Mouse (Mus musculus) limb, embryonic 14.5 days (tissue): ENCODE measurements around the gene Ass1. TPM values are rescaled to one million over a fixed set of nuclear protein-coding genes. Genes with fewer than 3 reads are reported as not detected.

Experiments used
- ATAC-seq: fragments of 200-750 bp; cut with Nextera tagmentation; 2 replicates; pipeline ENCODE4 v1.8.0; 2017; ENCODE audit warnings: low read depth, moderate number of reproducible peaks, moderate TSS enrichment; ENCODE audit not compliant: low FRiP score
- DNase-seq: peaks from one replicate; pipeline ENCODE4 v3.0.0-alpha.2; 2015; ENCODE audit warnings: low spot score
- H3K27ac ChIP-seq: fragments of 300-500 bp; sonication (generic); replicated peaks from 2 replicates; pipeline ENCODE4 v1.5.1; 2014; ENCODE audit warnings: low read depth, mild to moderate bottlenecking, low read length, moderate library complexity, mixed read lengths
- H3K27me3 ChIP-seq: fragments of 300-500 bp; sonication (generic); 2 replicates; pipeline ENCODE4 v1.6.1; 2014; ENCODE audit warnings: low read length, mixed read lengths; ENCODE audit not compliant: control insufficient read depth, insufficient read depth
- H3K36me3 ChIP-seq: fragments of 300-500 bp; sonication (generic); 2 replicates; pipeline ENCODE4 v1.6.1; 2014; ENCODE audit warnings: mild to moderate bottlenecking, low read length, moderate library complexity, mixed read lengths; ENCODE audit not compliant: control insufficient read depth, insufficient read depth
- H3K4me1 ChIP-seq: fragments of 300-500 bp; sonication (generic); 2 replicates; pipeline ENCODE4 v1.6.1; 2014; ENCODE audit warnings: antibody characterized with exemption, low read length, mixed read lengths; ENCODE audit not compliant: control insufficient read depth, insufficient read depth
- H3K4me2 ChIP-seq: fragments of 300-500 bp; sonication (generic); replicated peaks from 2 replicates; pipeline ENCODE4 v1.6.1; 2014; ENCODE audit warnings: low read depth, mild to moderate bottlenecking, low read length, moderate library complexity; ENCODE audit not compliant: severe bottlenecking
- H3K4me3 ChIP-seq: fragments of 300-500 bp; sonication (generic); replicated peaks from 2 replicates; pipeline ENCODE4 v1.5.1; 2014; ENCODE audit warnings: low read length
- H3K9ac ChIP-seq: fragments of 300-500 bp; sonication (generic); 2 replicates; pipeline ENCODE4 v1.6.1; 2014; ENCODE audit warnings: mild to moderate bottlenecking, low read depth, low read length, moderate library complexity; ENCODE audit not compliant: severe bottlenecking
- H3K9me3 ChIP-seq: fragments of 300-500 bp; sonication (generic); 2 replicates; pipeline ENCODE4 v1.6.1; 2016; ENCODE audit warnings: low read length; ENCODE audit not compliant: control insufficient read depth
- POLR2A ChIP-seq: fragments of 200-500 bp; IDR thresholded peaks from 2 replicates; pipeline ENCODE4 v1.8.0; 2012; ENCODE audit warnings: inconsistent platforms, mild to moderate bottlenecking, moderate library complexity, borderline replicate concordance; ENCODE audit not compliant: insufficient read depth, insufficient read length; ENCODE audit errors: extremely low read depth
- WGBS: fragments of 180-500 bp; shearing (Covaris S2); extraction: QIAGEN DNeasy Blood & Tissue Kit; methylation state at CpG from one replicate; pipeline ENCODE4 v1.1.7; 2014; 5-methylcytosine and 5-hydroxymethylcytosine counted together
- polyA plus RNA-seq, 2 experiments: library from polyadenylated mRNA; depleted of rRNA in 1 of 2; stranded (reverse) in 1 of 2; unstranded in 1 of 2; fragments of >200 nt; fragmentation: Nextera tagmentation in 1 of 2; extraction: Ambion mirVana in 1 of 2; gene quantifications; 2 replicates each; pipeline versions ENCODE4 v1.2.1 to v1.2.3; 2012 to 2014

Ass1 gene
- polyA plus RNA-seq, 2 experiments: 17.1 to 27.1 TPM

- no peak for TF ChIP-seq POLR2A
- WGBS: 43% methylated on average over 8 of the region's 8 CpGs
- H3K4me3 ChIP-seq: no peak overlapping the region
- no peak overlapping the region for H3K27ac ChIP-seq
- no peak overlapping the region for H3K9ac ChIP-seq
- H3K9me3 ChIP-seq: no peaks in the 10 kb centered on the region
- no peak for DNase-seq
- H3K36me3 ChIP-seq: no peaks in the 10 kb centered on the region
- ATAC-seq: no peak
- H3K4me1 ChIP-seq: 0 out of 2 replicates have a peak, but pooled peaks cover 3% of the 10 kb centered on the region
- peaks cover 25% of the 10 kb centered on the region; the same call in 1 of the 2 replicates for H3K27me3 ChIP-seq
- no peak overlapping the region for H3K4me2 ChIP-seq
Observed at GRCm38 (mm10) chr2:31462051-31462450, 8.0 kb upstream of the Ass1 start.

- no peaks in the 10 kb centered on the region for H3K36me3 ChIP-seq
- H3K4me2 ChIP-seq: no peak overlapping the region
- no peak for TF ChIP-seq POLR2A
- no peak overlapping the region for H3K9ac ChIP-seq
- no peak overlapping the region for H3K27ac ChIP-seq
- 0 out of 2 replicates have a peak, but pooled peaks cover 3% of the 10 kb centered on the region for H3K4me1 ChIP-seq
- no peaks in the 10 kb centered on the region for H3K9me3 ChIP-seq
- DNase-seq: no peak
- WGBS: 88% methylated on average over 7 of the region's 7 CpGs
- H3K27me3 ChIP-seq: peaks cover 25% of the 10 kb centered on the region; the same call in 1 of the 2 replicates
- ATAC-seq: no peak
- no peak overlapping the region for H3K4me3 ChIP-seq
Observed at GRCm38 (mm10) chr2:31463253-31463652, 6.8 kb upstream of the Ass1 start.

- Histone ChIP-seq H3K4me1 (0 out of 2 replicates have a peak, but pooled peaks cover 3% of the 10 kb centered on the region), H3K9me3 (no peaks in the 10 kb centered on the region), H3K36me3 (no peaks in the 10 kb centered on the region), H3K9ac (no peak overlapping the region), H3K27ac (no peak overlapping the region), H3K27me3 (peaks cover 22% of the 10 kb centered on the region; the same call in 1 of the 2 replicates), H3K4me3 (no peak overlapping the region), H3K4me2 (no peak overlapping the region)
- ATAC-seq (no peak), DNase-seq (no peak)
- 39% methylated on average over 8 of the region's 8 CpGs for WGBS
- TF ChIP-seq POLR2A: no peak
Observed at GRCm38 (mm10) chr2:31463696-31464528, 6.1 kb upstream of the Ass1 start.

GRCm38 (mm10) chr2:31464529-31464910 is 5.5 kb upstream of the Ass1 start:
- H3K27ac ChIP-seq: no peak overlapping the region
- no peaks in the 10 kb centered on the region for H3K9me3 ChIP-seq
- H3K27me3 ChIP-seq: peaks cover 17% of the 10 kb centered on the region; the same call in 1 of the 2 replicates
- peaks cover 7% of the 10 kb centered on the region; the same call in 1 of the 2 replicates for H3K4me1 ChIP-seq
- DNase-seq (no peak), ATAC-seq (no peak)
- H3K4me2 ChIP-seq: no peak overlapping the region
- H3K36me3 ChIP-seq: no peaks in the 10 kb centered on the region
- H3K4me3 ChIP-seq: no peak overlapping the region
- H3K9ac ChIP-seq: no peak overlapping the region
- WGBS: 66% methylated on average over 6 of the region's 6 CpGs
- TF ChIP-seq POLR2A: no peak

- no peak overlapping the region for H3K27ac ChIP-seq
- H3K4me1 ChIP-seq: peaks cover 17% of the 10 kb centered on the region; the same call in 1 of the 2 replicates
- H3K9me3 ChIP-seq: no peaks in the 10 kb centered on the region
- WGBS: 71% methylated on average over 1 of the region's 1 CpGs
- DNase-seq: no peak
- H3K9ac ChIP-seq: no peak overlapping the region
- no peak overlapping the region for H3K4me3 ChIP-seq
- H3K36me3 ChIP-seq: no peaks in the 10 kb centered on the region
- no peak for TF ChIP-seq POLR2A
- no peak overlapping the region for H3K4me2 ChIP-seq
- ATAC-seq: no peak
- peaks cover 11% of the 10 kb centered on the region; the same call in 1 of the 2 replicates for H3K27me3 ChIP-seq
Observed at GRCm38 (mm10) chr2:31467457-31467856, 2.5 kb upstream of the Ass1 start.
